Mouse (Mus musculus) retina, postnatal 1 day (tissue): ENCODE data around the gene Strn3.
"Not testable (repeated sequence)": the region's sequence is repeated elsewhere in the genome, so short reads cannot be mapped to it uniquely, and the experiment has no call there.

ENCODE experiments used
- DNase-seq: peaks from one replicate; pipeline ENCODE4 v3.0.0-alpha.2; 2012

The Strn3 gene

GRCm38 (mm10) chr12:51692870-51693269 lies 1.2 kb upstream of the Strn3 start:
- not testable (repeated sequence) for DNase-seq

GRCm38 (mm10) chr12:51690893-51691844 lies 528 bp downstream of the Strn3 start, which contains the start of gene Ap4s1:
Ap4s1 (plus strand) TSS chr12:51691033.
- peak; percentile 79 for DNase-seq

GRCm38 (mm10) chr12:51688546-51688945 lies 3.2 kb downstream of the Strn3 start:
- DNase-seq = no peak

GRCm38 (mm10) chr12:51678844-51679243 lies 12.9 kb downstream of the Strn3 start:
- peak; percentile 41 for DNase-seq

- no peak for DNase-seq
Observed at GRCm38 (mm10) chr12:51676442-51676841, 15.3 kb downstream of the Strn3 start.

GRCm38 (mm10) chr12:51673270-51673669 lies 18.4 kb downstream of the Strn3 start:
- DNase-seq = no peak

GRCm38 (mm10) chr12:51671231-51671891 lies 20.3 kb downstream of the Strn3 start:
- DNase-seq = no peak

- DNase-seq = peak; percentile 31
Observed at GRCm38 (mm10) chr12:51666708-51667430, 24.8 kb downstream of the Strn3 start.

GRCm38 (mm10) chr12:51663908-51664307 lies 27.8 kb downstream of the Strn3 start:
- no peak for DNase-seq

- DNase-seq = no peak
Observed at GRCm38 (mm10) chr12:51663011-51663410, 28.7 kb downstream of the Strn3 start.

GRCm38 (mm10) chr12:51655944-51656465 lies 35.7 kb downstream of the Strn3 start:
- no peak for DNase-seq

- not testable (repeated sequence) for DNase-seq
Observed at GRCm38 (mm10) chr12:51649401-51649800, 42.3 kb downstream of the Strn3 start.

- DNase-seq = no peak
Observed at GRCm38 (mm10) chr12:51641871-51642270, 49.8 kb downstream of the Strn3 start.

GRCm38 (mm10) chr12:51636689-51637470 lies 54.8 kb downstream of the Strn3 start:
- no peak for DNase-seq

- DNase-seq = no peak
Observed at GRCm38 (mm10) chr12:51636260-51636659, 55.4 kb downstream of the Strn3 start.

- DNase-seq = no peak
Observed at GRCm38 (mm10) chr12:51633481-51633880, 58.2 kb downstream of the Strn3 start.

- no peak for DNase-seq
Observed at GRCm38 (mm10) chr12:51623366-51623694, 68.4 kb downstream of the Strn3 start.

GRCm38 (mm10) chr12:51622670-51623365 lies 68.9 kb downstream of the Strn3 start:
- DNase-seq = peak; percentile 60

GRCm38 (mm10) chr12:51621161-51621560 lies 70.5 kb downstream of the Strn3 start:
- DNase-seq = no peak

GRCm38 (mm10) chr12:51620572-51620971 lies 71.1 kb downstream of the Strn3 start:
- no peak for DNase-seq

GRCm38 (mm10) chr12:51612361-51612760 lies 79.3 kb downstream of the Strn3 start:
- no peak for DNase-seq

- DNase-seq = no peak
Observed at GRCm38 (mm10) chr12:51606138-51606537, 85.6 kb downstream of the Strn3 start.
